Mouse (Mus musculus) heart, adult 8-10 months (tissue): Measurements from ENCODE around the gene Zfp189. TPM values are rescaled to one million over a fixed set of nuclear protein-coding genes. Genes with fewer than 3 reads are reported as not detected.

ENCODE experiments used
- DNase-seq: peaks from one replicate; pipeline ENCODE4 v3.0.0; 2022; ENCODE audit warnings: low spot score
- total RNA-seq, 4 experiments: library from RNA; stranded (reverse); gene quantifications; 2 replicates each; pipeline ENCODE4 v1.2.4; 2022

Gene Zfp189
- total RNA-seq, 4 experiments from 2014 or later: 5.9 to 6.3 (median 6.1) TPM

DNA sequence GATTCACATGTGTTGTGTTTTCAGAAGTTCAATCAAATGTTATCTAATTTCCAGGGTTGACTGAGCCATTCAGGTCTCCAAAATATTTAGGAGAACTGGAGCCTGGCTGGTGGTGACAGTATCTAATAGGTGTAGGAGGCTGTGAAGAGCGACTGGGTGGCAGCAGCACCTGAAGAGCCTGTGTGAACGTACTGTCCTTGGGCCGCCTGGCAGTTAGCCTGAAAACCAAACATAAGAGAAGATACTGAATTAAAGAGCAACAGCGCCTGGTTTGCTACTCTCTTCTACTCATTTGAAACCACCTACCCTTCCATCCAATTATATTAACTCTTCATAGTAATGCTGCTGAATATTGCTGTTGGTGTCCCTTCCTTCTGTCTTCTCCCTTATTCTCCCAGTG is 15.7 kb downstream of the Zfp189 start:
- peak; percentile 3 for DNase-seq

GRCm38 (mm10) chr4:49539665-49540064 is 18.7 kb downstream of the Zfp189 start:
- DNase-seq: peak; percentile 10

DNA sequence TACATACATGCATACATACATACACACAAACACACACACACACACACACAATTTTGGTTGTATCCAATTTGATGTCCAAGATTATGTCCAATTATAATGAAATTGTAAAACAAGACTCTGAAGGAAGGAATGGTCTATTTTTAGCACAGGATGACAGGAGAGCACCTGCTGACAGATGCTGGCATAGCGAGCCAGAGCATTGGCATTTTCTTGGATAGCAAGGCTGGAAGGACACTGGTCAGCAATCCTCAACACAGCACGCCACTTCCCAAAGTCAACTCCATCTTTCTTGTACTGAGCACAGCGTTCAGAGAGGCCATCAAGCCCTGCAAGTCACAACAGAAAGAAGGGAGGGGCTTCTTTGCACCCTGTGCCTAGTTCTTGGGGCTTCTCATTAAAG is 20.0 kb downstream of the Zfp189 start:
- peak; percentile 6 for DNase-seq

GRCm38 (mm10) chr4:49546026-49546425 is 25.1 kb downstream of the Zfp189 start:
- DNase-seq: no peak

DNA sequence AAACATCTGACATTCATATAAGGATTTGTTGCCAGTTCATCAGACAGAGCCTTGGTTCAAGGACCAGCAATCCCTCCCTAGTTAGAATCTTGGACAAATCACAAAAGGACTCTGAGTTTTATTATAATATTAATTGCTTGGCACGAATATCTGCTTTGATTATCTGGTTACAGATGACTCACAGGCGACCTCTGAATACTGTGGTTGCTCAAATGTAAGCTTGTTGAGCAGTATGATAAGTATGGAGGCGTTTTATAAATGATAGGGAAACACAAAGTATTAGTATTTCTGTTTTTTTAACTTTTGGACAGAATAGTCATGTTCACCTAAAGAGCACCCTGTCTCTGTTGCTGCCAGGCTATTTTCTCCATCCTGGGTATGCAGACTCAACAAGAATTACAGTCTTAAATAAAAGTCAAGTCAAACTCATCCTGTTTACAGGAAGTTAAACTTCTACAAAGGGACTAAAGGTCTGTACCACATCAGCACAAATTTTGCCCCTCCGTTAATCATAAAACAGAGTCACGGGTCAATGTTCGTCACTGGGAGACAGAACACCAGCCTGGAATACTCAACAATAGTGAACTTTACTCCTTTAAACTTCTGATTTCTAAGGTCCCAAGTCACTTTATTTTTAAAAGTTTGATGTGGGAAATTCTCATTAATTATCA is 26.0 kb downstream of the Zfp189 start:
- no peak for DNase-seq

DNA sequence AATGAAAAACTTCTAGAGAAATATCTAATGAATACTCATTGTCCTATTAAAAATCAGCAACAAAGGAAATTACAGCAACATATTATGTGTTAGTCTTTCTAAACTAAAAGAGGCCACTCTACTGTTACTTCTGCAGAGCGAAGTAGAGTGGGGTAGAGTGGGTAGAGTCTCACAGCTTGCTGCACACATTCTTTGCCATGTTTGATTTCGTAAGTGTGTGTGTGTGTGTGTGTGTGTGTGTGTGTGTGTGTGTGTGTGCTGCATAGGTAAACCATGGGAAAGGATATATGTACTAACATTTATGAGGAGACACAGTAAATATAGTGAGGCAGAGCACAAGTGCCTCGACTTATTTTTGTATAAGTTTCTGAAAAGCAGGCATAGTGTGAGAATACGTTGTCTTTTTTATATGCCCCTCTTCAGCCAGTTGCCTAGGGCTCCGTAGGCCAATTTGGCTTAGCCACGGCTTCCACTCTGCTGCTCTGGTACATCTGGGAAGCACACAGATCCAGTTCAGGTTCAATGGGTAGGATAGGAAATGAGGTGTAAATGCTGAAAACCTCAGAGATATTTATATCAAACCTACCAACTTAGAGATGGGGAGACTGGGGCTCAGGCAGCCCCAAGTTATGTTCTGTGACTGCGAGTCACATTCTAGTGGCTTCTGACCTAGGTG is 26.7 kb downstream of the Zfp189 start:
- no peak for DNase-seq

GRCm38 (mm10) chr4:49549383-49549782 is 28.4 kb downstream of the Zfp189 start, which contains the start of gene Aldob:
Gene Aldob, minus strand, starts transcription at chr4:49549546.
- DNase-seq: no peak

DNA sequence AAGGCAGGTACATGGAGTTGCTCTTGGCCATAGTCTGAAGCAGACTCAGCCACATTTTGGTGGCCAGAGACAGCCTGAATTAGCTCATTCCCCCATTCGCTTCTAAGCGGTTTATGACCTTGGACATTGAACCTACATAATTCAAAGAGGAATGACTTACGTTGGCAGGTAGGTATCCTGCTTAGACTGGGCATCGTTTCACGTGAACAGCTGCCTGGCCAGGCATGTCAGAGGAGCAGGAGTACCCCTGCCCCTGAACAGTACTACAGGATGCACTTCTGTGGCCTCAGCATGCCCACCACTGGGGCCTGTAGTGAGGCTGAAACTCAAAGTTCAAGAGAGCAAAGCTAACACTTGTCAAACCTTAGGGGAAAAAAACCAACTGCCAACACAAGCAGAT is 32.4 kb downstream of the Zfp189 start:
- DNase-seq: no peak

DNA sequence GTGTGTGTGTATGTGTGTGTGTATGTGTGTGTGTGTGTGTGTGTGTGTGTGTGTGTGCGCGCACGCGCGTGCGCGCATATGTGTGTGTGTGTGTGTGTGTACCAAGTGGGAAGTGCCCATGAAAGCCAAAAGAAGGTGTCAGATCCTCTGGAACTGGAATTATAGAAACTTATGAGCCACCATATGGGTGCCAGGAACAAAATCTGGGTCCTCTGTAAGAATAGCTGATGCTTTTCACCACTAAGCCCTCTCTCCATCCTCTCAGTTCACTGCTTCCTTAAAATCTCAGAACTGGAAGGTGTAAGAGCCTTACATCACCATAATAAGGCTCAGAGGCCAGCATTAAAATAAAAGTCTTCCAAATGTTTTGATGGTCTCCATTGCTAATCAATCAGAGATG is 36.4 kb downstream of the Zfp189 start:
- no peak for DNase-seq

GRCm38 (mm10) chr4:49558181-49558580 is 37.2 kb downstream of the Zfp189 start:
- no peak for DNase-seq

DNA sequence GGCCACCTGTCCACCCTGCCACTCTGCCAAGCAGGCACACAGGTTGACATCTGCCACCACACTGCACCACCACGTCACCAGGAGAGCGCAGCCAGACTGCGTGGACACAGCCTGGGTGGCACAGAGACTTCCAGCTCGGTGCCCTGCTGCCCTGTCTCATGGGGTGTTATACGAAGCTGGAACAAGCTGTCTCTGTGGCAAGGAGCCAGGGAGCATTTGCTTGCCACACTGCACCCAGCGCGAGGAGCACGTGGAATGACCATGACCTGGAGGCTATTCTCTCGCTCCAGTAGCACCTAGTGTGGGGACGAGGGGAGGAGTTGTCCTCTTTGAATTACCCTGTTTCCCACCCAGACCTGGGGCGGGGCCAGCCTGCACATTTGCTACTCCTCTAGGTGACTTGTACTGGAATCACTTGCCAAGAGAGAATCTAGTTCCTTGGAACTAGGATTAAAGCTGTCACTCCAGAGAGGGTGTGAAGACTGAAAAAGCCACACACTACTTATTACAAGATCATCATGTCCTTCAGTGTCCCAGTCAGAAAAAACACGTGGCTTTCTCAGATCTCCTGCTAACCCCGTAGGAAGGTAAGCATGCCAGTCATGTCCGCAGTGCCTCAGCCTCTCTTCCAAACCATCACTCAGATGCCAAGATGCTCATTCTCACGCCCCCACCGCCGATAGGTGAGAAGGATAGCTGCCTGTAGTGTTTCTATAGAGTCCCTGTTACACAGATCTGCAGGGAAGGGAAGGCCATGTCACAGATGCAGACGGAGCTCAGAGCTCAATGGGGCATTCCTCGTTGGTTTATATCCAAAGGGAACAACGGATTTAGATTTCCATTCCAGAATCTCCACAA is 39.2 kb downstream of the Zfp189 start:
- peak; percentile 67 for DNase-seq

DNA sequence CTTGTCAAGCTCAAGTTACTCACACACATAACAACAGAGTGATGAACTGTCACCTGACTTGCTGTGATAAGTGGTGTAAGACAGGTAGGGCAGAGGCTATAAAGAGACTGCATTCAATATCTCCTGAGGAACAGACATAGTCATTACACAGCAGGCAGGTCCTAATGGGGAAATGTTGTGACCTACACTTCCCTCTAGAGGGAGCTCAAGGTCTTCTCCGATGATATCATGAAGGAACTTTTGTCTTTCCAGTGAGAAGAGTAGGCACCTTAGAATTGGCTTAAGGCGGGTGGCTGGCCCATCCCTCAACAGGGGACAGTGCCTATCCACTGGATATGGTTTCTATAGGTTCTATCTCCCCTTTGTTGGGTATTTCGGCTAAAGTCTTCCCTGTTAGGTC is 46.6 kb downstream of the Zfp189 start:
- peak; percentile 81 for DNase-seq

GRCm38 (mm10) chr4:49572194-49572593 is 51.2 kb downstream of the Zfp189 start:
- no peak for DNase-seq

Other genes with a start within 250 kb of the Zfp189 start
- gene Acnat2, start 113.0 kb upstream of the Zfp189 start, total RNA-seq: not detected
- not detected for gene Acnat1, start 47.3 kb upstream of the Zfp189 start, total RNA-seq
- under 1 TPM in 1 of 4 experiments, not detected in 3; 0.35 TPM for gene Baat, start 14.6 kb upstream of the Zfp189 start, total RNA-seq
- 10 to 100 TPM; 48.8 to 56.4 (median 55.6) TPM for gene Mrpl50, start 83 bp upstream of the Zfp189 start, total RNA-seq
- 10 to 100 TPM in 3 of 4 experiments, 1 to 10 TPM in 1; 10.0 to 19.0 (median 17.1) TPM for gene Aldob, start 28.4 kb downstream of the Zfp189 start, total RNA-seq
- gene Tmem246, start 76.7 kb downstream of the Zfp189 start, total RNA-seq: 10 to 100 TPM; 57.7 to 59.8 (median 58.4) TPM
- gene Rnf20, start 110.8 kb downstream of the Zfp189 start, total RNA-seq: 10 to 100 TPM; 36.7 to 42.5 (median 38.9) TPM
- not detected for gene Ppp3r2, start 160.8 kb downstream of the Zfp189 start, total RNA-seq